Mouse (Mus musculus): ENCODE data around the gene Txlng. TPM values are rescaled to one million over a fixed set of nuclear protein-coding genes. Genes with fewer than 3 reads are reported as not detected.

Gene Txlng
- total and polyA plus RNA-seq, 3 experiments = 24.3 to 115 (median 28.8) TPM

DNA sequence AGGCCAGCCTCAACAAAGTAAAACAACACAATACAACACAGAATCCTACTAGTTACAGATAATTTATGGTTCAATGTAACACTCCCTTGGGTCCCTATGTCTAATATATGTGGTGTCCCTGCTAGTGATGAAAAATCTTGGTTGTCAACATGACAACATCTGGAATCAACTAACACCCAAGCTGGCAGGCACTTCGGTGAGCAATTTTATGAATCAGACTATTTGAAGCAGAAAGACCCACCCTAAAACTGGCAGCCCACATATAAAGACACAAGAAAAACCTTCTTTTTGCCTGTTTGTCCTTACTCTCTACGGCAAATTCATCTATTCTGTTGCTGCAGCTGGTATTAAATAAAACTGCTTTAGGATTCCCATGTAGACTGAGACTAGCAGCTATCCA is 44.5 kb upstream of the Txlng start:
- Histone ChIP-seq H3K27ac (ENCODE audit: control insufficient read depth, low read depth, low read length) (no peak overlapping the region), H3K36me3 (ENCODE audit: control insufficient read depth in 1 of 2, insufficient read depth in 2 of 2, low read length in 2 of 2) (peaks cover 0 to 19% of the 10 kb centered on the region in 2 experiments; a peak in 2 of 4 replicates), H3K79me2 (ENCODE audit: control insufficient read depth, insufficient read depth, low read length, poor library complexity) (no peaks in the 10 kb centered on the region), H3K4me3 (ENCODE audit: control insufficient read depth in 1 of 2, insufficient read depth in 1 of 2, low read depth in 2 of 2, low read length in 2 of 2) (no peak overlapping the region), H3K4me1 (ENCODE audit: control insufficient read depth in 1 of 2, insufficient read depth in 2 of 2, low read length in 2 of 2) (no peaks in the 10 kb centered on the region; a peak in 1 of 4 replicates), H3K9me3 (replicated peaks; ENCODE audit: insufficient read depth, low read length) (no peaks in the 10 kb centered on the region), H3K27me3 (ENCODE audit: control insufficient read depth in 1 of 2, insufficient read depth in 2 of 2, low read length in 2 of 2) (no peaks in the 10 kb centered on the region), H3K9ac (ENCODE audit: control insufficient read depth, low read depth, low read length, poor library complexity, severe bottlenecking) (no peak overlapping the region)
- TF ChIP-seq GABPA (IDR thresholded peaks at IDR 0.05; ENCODE audit: low read depth, low read length) = no peak
- no peak for TF ChIP-seq NELFE (IDR thresholded peaks at IDR 0.05; ENCODE audit: low read depth, low read length)
- TF ChIP-seq TCF12 (IDR thresholded peaks at IDR 0.05; ENCODE audit: low read depth, low read length) = no peak
- TF ChIP-seq MEF2A (IDR thresholded peaks at IDR 0.05; ENCODE audit: extremely low read depth, insufficient replicate concordance, low read depth, low read length, poor library complexity, severe bottlenecking) = no peak
- no peak for TF ChIP-seq ZKSCAN1 (IDR thresholded peaks at IDR 0.05; ENCODE audit: low read depth, low read length)
- no peak for TF ChIP-seq MAFK (IDR thresholded peaks at IDR 0.05; ENCODE audit: borderline replicate concordance, low read depth, low read length)
- no peak for TF ChIP-seq MYC (IDR thresholded peaks at IDR 0.05; ENCODE audit: low read depth, low read length)
- no peak for TF ChIP-seq SIN3A (IDR thresholded peaks at IDR 0.05; ENCODE audit: low read length)
- TF ChIP-seq KAT2A (conservative IDR thresholded peaks at IDR 0.05; ENCODE audit: low read depth, low read length) = no peak
- TF ChIP-seq NRF1 (IDR thresholded peaks at IDR 0.05; ENCODE audit: insufficient read depth, low read depth, low read length, poor library complexity, severe bottlenecking) = no peak
- TF ChIP-seq MYB (IDR thresholded peaks at IDR 0.05; ENCODE audit: low read depth, low read length) = no peak
- TF ChIP-seq POLR2AphosphoS2 (IDR thresholded peaks at IDR 0.05; ENCODE audit: low read length) = no peak
- no peak for TF ChIP-seq E2F4 (IDR thresholded peaks at IDR 0.05; ENCODE audit: borderline replicate concordance, low read depth, low read length)
- TF ChIP-seq JUND (IDR thresholded peaks at IDR 0.05; ENCODE audit: low read depth, low read length) = no peak
- TF ChIP-seq CHD1 (IDR thresholded peaks at IDR 0.05; ENCODE audit: low read depth, low read length) = no peak
- DNase-seq (ENCODE audit: low read depth, low spot score) = no peak

DNA sequence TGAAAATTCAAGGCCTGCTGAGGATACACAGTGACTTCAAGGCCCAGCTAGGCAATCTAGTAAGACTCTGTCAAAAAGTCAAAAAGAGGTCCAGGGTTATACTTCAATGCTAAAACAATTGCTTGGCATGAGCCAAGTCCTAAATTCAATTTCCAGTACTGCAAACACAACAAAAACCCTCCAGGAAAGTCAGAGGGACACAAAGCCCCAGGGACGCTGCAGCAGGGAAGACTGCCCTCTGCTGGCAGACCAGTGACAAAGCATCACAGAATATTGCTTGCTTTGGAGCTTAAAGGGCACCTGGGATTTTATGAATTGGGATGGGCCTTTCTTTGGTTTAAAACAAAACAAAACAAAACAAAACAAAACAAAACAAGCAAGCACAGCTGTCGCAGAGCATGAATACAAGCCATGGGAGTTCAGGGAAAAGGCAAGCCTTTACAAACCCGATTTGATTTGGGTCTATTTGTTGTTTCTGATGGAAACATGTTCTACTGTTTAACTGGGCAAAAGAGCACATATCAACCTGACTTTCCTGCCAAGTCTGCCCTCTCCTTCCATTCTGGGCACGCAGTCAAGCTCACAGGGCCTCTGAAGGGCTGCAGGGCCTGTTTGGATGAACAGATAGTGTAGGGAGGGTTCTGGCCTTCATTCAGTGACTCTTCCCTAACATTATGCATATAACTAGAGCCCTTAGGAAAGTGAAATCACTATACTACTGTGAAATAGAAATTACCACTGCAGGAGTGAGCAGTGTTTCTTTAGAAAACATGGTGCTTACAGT is 42.7 kb upstream of the Txlng start:
- Histone ChIP-seq H3K9ac (ENCODE audit: control insufficient read depth, low read depth, low read length, poor library complexity, severe bottlenecking) (no peak overlapping the region), H3K4me1 (ENCODE audit: control insufficient read depth in 1 of 2, insufficient read depth in 2 of 2, low read length in 2 of 2) (no peaks in the 10 kb centered on the region; a peak in 1 of 4 replicates), H3K36me3 (ENCODE audit: control insufficient read depth in 1 of 2, insufficient read depth in 2 of 2, low read length in 2 of 2) (peaks cover 0 to 14% of the 10 kb centered on the region in 2 experiments; a peak in 2 of 4 replicates), H3K4me3 (ENCODE audit: control insufficient read depth in 1 of 2, insufficient read depth in 1 of 2, low read depth in 2 of 2, low read length in 2 of 2) (no peak overlapping the region), H3K27ac (ENCODE audit: control insufficient read depth, low read depth, low read length) (no peak overlapping the region), H3K9me3 (replicated peaks; ENCODE audit: insufficient read depth, low read length) (no peaks in the 10 kb centered on the region), H3K79me2 (ENCODE audit: control insufficient read depth, insufficient read depth, low read length, poor library complexity) (no peaks in the 10 kb centered on the region), H3K27me3 (ENCODE audit: control insufficient read depth in 1 of 2, insufficient read depth in 2 of 2, low read length in 2 of 2) (no peaks in the 10 kb centered on the region)
- peak; percentile 64 for DNase-seq (ENCODE audit: low read depth, low spot score)
- TF ChIP-seq SMC3 (IDR thresholded peaks at IDR 0.05; ENCODE audit: low read depth, low read length) (peak; percentile 81), ZKSCAN1 (IDR thresholded peaks at IDR 0.05; ENCODE audit: low read depth, low read length) (no peak), ZC3H11A (IDR thresholded peaks at IDR 0.05; ENCODE audit: low read depth, low read length) (peak; percentile 63), RAD21 (IDR thresholded peaks at IDR 0.05; ENCODE audit: low read depth, low read length) (peak; percentile 71), CTCF (IDR thresholded peaks at IDR 0.05 in 2 of 3, conservative IDR thresholded peaks at IDR 0.05 in 1 of 3; ENCODE audit: control insufficient read depth in 1 of 3, insufficient read depth in 1 of 3, low read depth in 2 of 3, low read length in 3 of 3, poor library complexity in 1 of 3, severe bottlenecking in 1 of 3) (peak; percentile 90 to 98 (median 96)), USF1 (IDR thresholded peaks at IDR 0.05; ENCODE audit: low read depth, low read length) (no peak), MXI1 (IDR thresholded peaks at IDR 0.05; ENCODE audit: low read depth, low read length) (no peak), ZMIZ1 (IDR thresholded peaks at IDR 0.05; ENCODE audit: low read depth, low read length) (no peak)
